Mouse (Mus musculus) gastrocnemius, adult 2 months (tissue): ENCODE results near the gene Fbxo45. TPM values are rescaled to one million over a fixed set of nuclear protein-coding genes. Genes with fewer than 3 reads are reported as not detected.
A peak's percentile ranks its signal among the peaks of the same experiment; 100 is the strongest.
"Not testable (repeated sequence)": the region's sequence is repeated elsewhere in the genome, so short reads cannot be mapped to it uniquely, and the experiment has no call there.

Experiments
- DNase-seq: peaks from one replicate; pipeline ENCODE4 v3.0.0; 2022
- H3K27ac ChIP-seq: fragments of 200-600 bp; 2 replicates; pipeline ENCODE4 v1.8.1; 2022; ENCODE audit warnings: mild to moderate bottlenecking
- H3K4me3 ChIP-seq: fragments of 200-600 bp; 2 replicates; pipeline ENCODE4 v1.8.1; 2022; ENCODE audit warnings: mild to moderate bottlenecking, moderate library complexity
- CTCF ChIP-seq: fragments of 200-600 bp; IDR thresholded peaks from 2 replicates; pipeline ENCODE4 v1.8.1; 2022; ENCODE audit warnings: antibody characterized with exemption, mild to moderate bottlenecking, moderate library complexity
- intact Hi-C: fragments of 180-260 bp; cut with DNase I; formaldehyde crosslinking; loops from one replicate; pipeline ENCODE4 v1.15.1; 2025
- total RNA-seq, 2 experiments: library from RNA; stranded (reverse); gene quantifications; 2 replicates each; pipeline ENCODE4 v1.2.3; 2021

Fbxo45 gene
- total RNA-seq, 2 experiments from 2014 or later = 15.1 to 16.6 TPM

- no peak for DNase-seq
- intact Hi-C loops = loop anchor here (10.0 kb wide), 1 partner anchor 299 kb away; the partner anchor contains the start of genes 0610012G03Rik and Ncbp2
- H3K27ac ChIP-seq = no peak overlapping the region
- TF ChIP-seq CTCF = no peak
- no peak overlapping the region for H3K4me3 ChIP-seq
Observed at GRCm38 (mm10) chr16:32243901-32244300, 3.1 kb downstream of the Fbxo45 start.

DNA sequence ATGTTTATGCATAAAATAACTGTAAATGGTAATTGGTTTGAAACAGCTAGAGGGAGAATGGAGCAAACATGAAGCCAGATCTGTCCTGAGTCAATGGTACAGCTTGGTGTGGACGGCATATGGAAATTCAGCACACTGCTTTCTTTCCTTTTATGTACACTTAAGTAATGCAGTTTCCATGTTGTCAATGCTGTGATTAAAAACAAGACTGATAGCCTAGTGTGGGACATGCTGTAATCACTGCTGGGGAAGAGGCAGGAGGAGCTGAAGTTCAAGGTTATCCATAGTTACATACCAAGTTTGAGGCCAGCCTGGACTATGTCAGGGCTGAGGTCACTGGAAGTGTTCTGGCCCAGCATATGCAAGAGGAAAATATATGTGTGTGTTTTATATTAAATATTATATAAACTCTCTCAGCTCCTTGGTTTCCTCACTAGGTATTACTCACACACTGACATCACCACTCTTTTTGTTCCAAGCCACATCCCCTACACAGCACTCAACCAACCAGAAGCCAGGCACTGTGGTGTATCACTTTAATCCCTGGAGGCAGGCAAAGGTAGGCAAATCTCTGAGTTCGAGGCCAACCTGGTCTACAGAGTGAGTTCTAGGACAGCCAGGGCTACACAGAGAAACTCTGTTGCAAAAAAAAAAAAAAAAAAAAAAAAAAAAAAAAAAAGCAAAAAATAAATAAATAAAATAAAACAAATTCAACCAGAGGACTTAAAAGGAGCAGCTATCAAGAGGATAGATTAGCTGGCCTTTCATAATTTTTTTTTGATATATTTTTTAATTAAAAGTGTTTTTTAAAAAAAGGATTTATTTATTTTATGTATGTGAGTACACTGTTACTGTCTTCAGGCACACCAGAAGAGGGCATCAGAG lies 7.3 kb downstream of the Fbxo45 start:
- no peak overlapping the region for H3K4me3 ChIP-seq
- no peak for DNase-seq
- intact Hi-C loops = loop anchor here (10.0 kb wide), 1 partner anchor 295 kb away; the partner anchor contains the start of genes 0610012G03Rik and Ncbp2
- no peak for TF ChIP-seq CTCF
- H3K27ac ChIP-seq = no peak overlapping the region

GRCm38 (mm10) chr16:32237930-32238680 lies 8.9 kb downstream of the Fbxo45 start:
- Histone ChIP-seq H3K4me3 (no peak overlapping the region), H3K27ac (no peak overlapping the region)
- no peak for DNase-seq
- no peak for TF ChIP-seq CTCF
- intact Hi-C loops = no loop called here

DNA sequence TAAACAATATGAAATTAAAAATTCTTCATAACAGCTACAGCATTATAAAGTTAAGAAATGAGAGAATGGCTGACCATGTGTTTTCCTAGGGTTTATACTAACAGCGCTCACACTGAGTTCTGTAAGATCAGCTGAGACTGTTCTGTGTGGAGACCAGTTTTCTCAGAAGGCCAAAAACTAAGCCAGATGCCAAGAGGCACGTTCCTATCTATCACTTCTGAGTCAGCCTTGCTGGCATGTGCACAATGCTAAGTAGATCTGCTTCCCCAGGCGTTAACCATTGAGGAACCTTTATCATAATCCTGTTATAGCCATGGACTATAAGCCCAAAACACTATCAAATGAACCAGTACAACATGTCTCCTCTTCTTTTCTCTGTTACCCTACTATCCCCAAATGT lies 14.9 kb downstream of the Fbxo45 start:
- intact Hi-C loops, DNase-seq, H3K4me3 ChIP-seq, H3K27ac ChIP-seq: not testable (repeated sequence)

DNA sequence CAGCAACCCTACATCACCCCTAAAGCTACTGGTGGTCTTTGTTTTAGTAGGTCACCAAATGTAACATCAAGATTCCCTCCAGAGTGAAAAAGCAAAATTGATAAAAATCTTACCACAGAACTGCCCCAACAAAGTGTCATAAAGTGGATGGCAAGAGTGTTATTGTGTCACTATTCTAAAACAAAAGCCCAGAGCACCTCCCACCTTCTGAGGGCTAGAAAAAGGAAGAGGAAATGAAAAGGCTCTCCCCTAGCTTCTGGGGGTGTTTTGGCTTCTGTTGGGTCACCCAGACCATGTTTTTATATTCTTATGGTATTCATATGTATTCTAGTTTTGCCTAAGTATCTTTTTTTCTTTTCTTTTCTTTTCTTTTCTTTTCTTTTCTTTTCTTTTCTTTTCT lies 24.6 kb downstream of the Fbxo45 start:
- DNase-seq = no peak
- intact Hi-C loops = no loop called here
- Histone ChIP-seq H3K4me3 (no peak overlapping the region), H3K27ac (no peak overlapping the region)
- TF ChIP-seq CTCF = no peak

DNA sequence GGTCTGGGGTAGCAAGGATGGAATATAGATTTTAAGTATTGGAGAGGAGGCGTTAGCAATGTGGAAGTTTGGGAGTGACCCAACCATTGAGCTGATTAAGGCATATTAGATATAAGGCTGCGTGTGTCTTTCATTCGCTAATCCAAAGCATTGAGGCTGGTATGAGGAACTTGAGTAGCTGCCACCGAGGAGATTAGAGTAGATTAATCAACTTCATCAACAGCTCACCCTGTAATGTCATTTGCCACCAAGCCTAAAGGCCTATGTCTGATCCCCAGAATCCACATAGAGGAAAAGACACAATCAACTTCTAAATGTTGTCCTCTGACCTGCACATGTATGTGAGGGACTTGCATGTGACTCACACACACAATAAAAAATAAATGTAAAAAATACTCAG lies 25.2 kb downstream of the Fbxo45 start:
- intact Hi-C loops = no loop called here
- DNase-seq = no peak
- H3K4me3 ChIP-seq = no peak overlapping the region
- H3K27ac ChIP-seq = no peak overlapping the region
- no peak for TF ChIP-seq CTCF

GRCm38 (mm10) chr16:32214804-32215576 lies 32.0 kb downstream of the Fbxo45 start:
- intact Hi-C loops = no loop called here
- peak; percentile 40 for DNase-seq
- no peak for TF ChIP-seq CTCF
- Histone ChIP-seq H3K4me3 (peak overlapping the region; percentile 23; the same call in 1 of the 2 replicates), H3K27ac (peak overlapping the region; percentile 53; the same call in 1 of the 2 replicates)

- no peak overlapping the region for H3K4me3 ChIP-seq
- H3K27ac ChIP-seq = peak overlapping the region; percentile 24; the same call in 1 of the 2 replicates
- DNase-seq = peak; percentile 29
- intact Hi-C loops = no loop called here
- TF ChIP-seq CTCF = no peak
Observed at GRCm38 (mm10) chr16:32214156-32214555, 32.8 kb downstream of the Fbxo45 start.

- no peak overlapping the region for H3K27ac ChIP-seq
- peak; percentile 42 for DNase-seq
- H3K4me3 ChIP-seq = no peak overlapping the region
- intact Hi-C loops = loop anchor here (5.0 kb wide), 2 partner anchors 73 to 88 kb away; no protein-coding TSS in a partner anchor
- TF ChIP-seq CTCF = peak; percentile 45
Observed at GRCm38 (mm10) chr16:32204902-32205301, 42.1 kb downstream of the Fbxo45 start.

DNA sequence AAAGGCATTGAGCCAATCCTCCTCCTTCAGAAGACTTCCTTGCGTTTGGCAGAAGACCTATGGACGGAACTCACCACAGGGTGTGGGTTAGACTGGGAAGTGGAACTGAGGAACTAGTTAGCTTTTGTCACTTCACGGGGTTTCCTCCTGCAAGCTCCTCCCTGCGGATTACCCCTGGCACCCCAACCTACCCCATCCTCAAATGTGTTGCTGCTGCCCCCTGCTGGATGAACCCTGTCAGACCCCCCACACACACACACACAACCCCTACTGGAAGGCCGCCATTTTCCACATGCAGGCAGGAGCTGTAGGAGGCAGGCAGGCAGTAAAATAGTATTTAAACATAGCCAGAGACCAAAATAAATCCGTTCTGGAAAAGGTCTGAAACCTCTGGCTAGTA lies 44.3 kb downstream of the Fbxo45 start:
- peak overlapping the region; percentile 38; the same call in 1 of the 2 replicates for H3K27ac ChIP-seq
- no peak overlapping the region for H3K4me3 ChIP-seq
- peak; percentile 78 for DNase-seq
- TF ChIP-seq CTCF = peak; percentile 52
- intact Hi-C loops = loop anchor here (5.0 kb wide), 2 partner anchors 70 to 85 kb away; no protein-coding TSS in a partner anchor

DNA sequence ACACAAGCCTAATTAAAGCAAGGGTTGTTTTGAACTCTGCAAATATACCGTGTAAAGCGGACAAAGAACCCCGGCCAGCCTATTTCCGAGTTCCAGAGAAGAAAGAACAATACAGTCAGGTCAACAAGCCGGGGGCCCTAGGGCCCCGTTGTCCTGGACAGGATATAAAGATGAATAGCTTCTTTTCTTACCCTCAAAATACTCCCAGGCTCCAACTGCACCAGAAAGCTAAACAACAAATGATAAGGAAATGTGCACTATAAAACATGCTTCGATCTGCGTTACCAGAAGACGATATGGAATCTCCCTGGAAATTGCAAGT lies 46.0 kb downstream of the Fbxo45 start:
- intact Hi-C loops = loop anchor here (5.0 kb wide), 2 partner anchors 69 to 84 kb away; no protein-coding TSS in a partner anchor
- TF ChIP-seq CTCF = no peak
- no peak for DNase-seq
- peak overlapping the region; percentile 93 for H3K27ac ChIP-seq
- H3K4me3 ChIP-seq = peak overlapping the region; percentile 73

GRCm38 (mm10) chr16:32200256-32201003 lies 46.5 kb downstream of the Fbxo45 start:
- Histone ChIP-seq H3K4me3 (peak overlapping the region; percentile 73), H3K27ac (peak overlapping the region; percentile 93)
- DNase-seq = peak; percentile 27
- no peak for TF ChIP-seq CTCF
- intact Hi-C loops = loop anchor here (5.0 kb wide), 2 partner anchors 68 to 83 kb away; no protein-coding TSS in a partner anchor
